Mouse (Mus musculus): ENCODE data around the gene Rassf6. TPM values are rescaled to one million over a fixed set of nuclear protein-coding genes. Genes with fewer than 3 reads are reported as not detected.
A peak's percentile ranks its signal among the peaks of the same experiment; 100 is the strongest.

Gene Rassf6
- 1 to 10 TPM; 1.0 to 1.7 TPM for total RNA-seq (2021)
- long read RNA-seq, experiment 1, partial matches to known transcripts = 1 of 2 reads
- long read RNA-seq, experiment 1, other reads (novel, unspliced or antisense) = 1 of 2 reads
- long read RNA-seq, experiment 2 = 0 reads

- DNase-seq (ENCODE audit: low spot score in 2 of 2) = no peak
- intact Hi-C loops (cut with DNase I) = no loop called here
These were observed at the start of gene Rassf6 for GRCm38 (mm10) chr5:90640286-90641217. Rassf6 (minus strand) TSS chr5:90640657.

GRCm38 (mm10) chr5:90689426-90690128 is 49.1 kb upstream of the Rassf6 start:
- intact Hi-C loops (cut with DNase I) = no loop called here
- DNase-seq (ENCODE audit: low spot score in 2 of 2) = no peak

GRCm38 (mm10) chr5:90687913-90688312 is 47.5 kb upstream of the Rassf6 start:
- intact Hi-C loops (cut with DNase I) = no loop called here
- DNase-seq (ENCODE audit: low spot score in 2 of 2) = no peak

- no peak for DNase-seq (ENCODE audit: low spot score in 2 of 2)
- intact Hi-C loops (cut with DNase I) = no loop called here
These were observed 44.5 kb upstream of the Rassf6 start for GRCm38 (mm10) chr5:90684994-90685393.

- intact Hi-C loops (cut with DNase I) = no loop called here
- DNase-seq (ENCODE audit: low spot score in 2 of 2) = no peak
These were observed 41.4 kb upstream of the Rassf6 start for GRCm38 (mm10) chr5:90681842-90682241.

- intact Hi-C loops (cut with DNase I) = no loop called here
- DNase-seq (ENCODE audit: low spot score in 2 of 2) = no peak
These were observed 37.1 kb upstream of the Rassf6 start for GRCm38 (mm10) chr5:90677560-90677959.

GRCm38 (mm10) chr5:90661852-90662251 is 21.4 kb upstream of the Rassf6 start:
- intact Hi-C loops (cut with DNase I) = loop anchor here (2.0 to 10.0 kb wide), 4 partner anchors 123 to 260 kb away; partner anchors contain the start of genes Cxcl2 and Cxcl3
- DNase-seq (ENCODE audit: low spot score in 2 of 2) = no peak

- intact Hi-C loops (cut with DNase I) = loop anchor here (2.0 to 10.0 kb wide), 4 partner anchors 123 to 261 kb away; partner anchors contain the start of genes Cxcl2 and Cxcl3
- peak; percentile 59 to 62 for DNase-seq (ENCODE audit: low spot score in 2 of 2)
These were observed 21.0 kb upstream of the Rassf6 start for GRCm38 (mm10) chr5:90661436-90661835.

- intact Hi-C loops (cut with DNase I) = loop anchor here (2.0 to 10.0 kb wide), 4 partner anchors 124 to 262 kb away; partner anchors contain the start of genes Cxcl2 and Cxcl3
- no peak for DNase-seq (ENCODE audit: low spot score in 2 of 2)
These were observed 20.0 kb upstream of the Rassf6 start for GRCm38 (mm10) chr5:90660411-90660810.

- DNase-seq (ENCODE audit: low spot score in 2 of 2) = no peak
- intact Hi-C loops (cut with DNase I) = loop anchor here (5.0 kb wide), 1 partner anchor 454 kb away; no protein-coding TSS in a partner anchor
These were observed 16.2 kb upstream of the Rassf6 start for GRCm38 (mm10) chr5:90656681-90657080.

GRCm38 (mm10) chr5:90655891-90656290 is 15.4 kb upstream of the Rassf6 start:
- no peak for DNase-seq (ENCODE audit: low spot score in 2 of 2)
- intact Hi-C loops (cut with DNase I) = loop anchor here (5.0 kb wide), 1 partner anchor 454 kb away; no protein-coding TSS in a partner anchor

- no peak for DNase-seq (ENCODE audit: low spot score in 2 of 2)
- intact Hi-C loops (cut with DNase I) = loop anchor here (5.0 kb wide), 1 partner anchor 452 kb away; no protein-coding TSS in a partner anchor
These were observed 14.3 kb upstream of the Rassf6 start for GRCm38 (mm10) chr5:90654798-90655197.

- intact Hi-C loops (cut with DNase I) = loop anchor here (2.0 kb wide), 1 partner anchor 52 kb away; no protein-coding TSS in a partner anchor
- DNase-seq (ENCODE audit: low spot score in 2 of 2) = peak; percentile 73 to 86
These were observed 12.3 kb upstream of the Rassf6 start for GRCm38 (mm10) chr5:90652724-90653123.

GRCm38 (mm10) chr5:90650466-90651150 is 10.2 kb upstream of the Rassf6 start:
- DNase-seq (ENCODE audit: low spot score in 2 of 2) = no peak
- intact Hi-C loops (cut with DNase I) = loop anchor here (2.0 kb wide), 1 partner anchor 246 kb away; no protein-coding TSS in a partner anchor

- DNase-seq (ENCODE audit: low spot score in 2 of 2) = no peak
- intact Hi-C loops (cut with DNase I) = no loop called here
These were observed 7.0 kb upstream of the Rassf6 start for GRCm38 (mm10) chr5:90647473-90647872.

GRCm38 (mm10) chr5:90646398-90646797 is 5.9 kb upstream of the Rassf6 start:
- DNase-seq (ENCODE audit: low spot score in 2 of 2) = no peak
- intact Hi-C loops (cut with DNase I) = no loop called here

- DNase-seq (ENCODE audit: low spot score in 2 of 2) = no peak
- intact Hi-C loops (cut with DNase I) = no loop called here
These were observed 5.1 kb upstream of the Rassf6 start for GRCm38 (mm10) chr5:90645579-90645978.

- intact Hi-C loops (cut with DNase I) = no loop called here
- no peak for DNase-seq (ENCODE audit: low spot score in 2 of 2)
These were observed 757 bp upstream of the Rassf6 start for GRCm38 (mm10) chr5:90641218-90641610.

- no peak for DNase-seq (ENCODE audit: low spot score in 2 of 2)
- intact Hi-C loops (cut with DNase I) = no loop called here
These were observed 5.6 kb downstream of the Rassf6 start for GRCm38 (mm10) chr5:90634885-90635284.

Data from left cerebral cortex, postnatal 14 days (tissue).